Mouse (Mus musculus): ENCODE measurements at regions not wholly inside any gene's neighbourhood (a gene's known extent, or its start where the extent isn't known, plus 50 kb on each side); places are given as distances from the start of the nearest gene placed in this dataset.

GRCm38 (mm10) chr1:55947618-55948283 lies 542.0 kb downstream of the Plcl1 start:
- WGBS: 33% methylated on average over 5 of the region's 5 CpGs
- peak; percentile 68; the same call in 1 of the 2 replicates for ATAC-seq (ENCODE audit: low FRiP score)
- H3K27me3 ChIP-seq (replicated peaks): 0 out of 2 replicates have a peak, but pooled peaks cover 4% of the 10 kb centered on the region

DNA sequence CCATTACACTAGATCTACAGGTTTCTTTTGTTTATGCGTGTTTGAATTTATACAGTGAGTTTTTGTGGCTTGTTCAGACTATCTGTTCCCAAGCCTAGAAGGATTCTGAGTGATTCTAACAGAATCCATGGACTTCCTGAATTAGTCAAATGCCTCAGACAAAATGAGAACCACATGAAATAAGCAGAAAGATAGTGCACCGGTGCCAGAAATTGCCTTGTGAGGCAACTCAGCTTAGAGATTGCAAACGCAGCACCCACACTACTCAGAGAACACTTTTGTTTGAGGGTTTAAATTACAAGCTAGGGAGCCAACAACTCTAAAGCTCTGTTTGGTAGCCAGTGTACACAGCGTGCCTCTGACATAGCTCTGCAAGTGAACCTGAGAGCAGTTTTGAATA lies 543.9 kb downstream of the Plcl1 start:
- 91% methylated on average over 4 of the region's 4 CpGs for WGBS

More at GRCm38 (mm10) chr1:55947618-55948283, 542.0 kb downstream of the Plcl1 start:
- H3K9me3 ChIP-seq (replicated peaks): no peaks in the 10 kb centered on the region
- H3K4me1 ChIP-seq: no peaks in the 10 kb centered on the region
- H3K36me3 ChIP-seq: no peaks in the 10 kb centered on the region
- H3K27ac ChIP-seq (replicated peaks): no peak overlapping the region
- H3K9ac ChIP-seq (replicated peaks): no peak overlapping the region
- H3K4me2 ChIP-seq: no peak overlapping the region
- H3K4me3 ChIP-seq (replicated peaks): no peak overlapping the region

DNA sequence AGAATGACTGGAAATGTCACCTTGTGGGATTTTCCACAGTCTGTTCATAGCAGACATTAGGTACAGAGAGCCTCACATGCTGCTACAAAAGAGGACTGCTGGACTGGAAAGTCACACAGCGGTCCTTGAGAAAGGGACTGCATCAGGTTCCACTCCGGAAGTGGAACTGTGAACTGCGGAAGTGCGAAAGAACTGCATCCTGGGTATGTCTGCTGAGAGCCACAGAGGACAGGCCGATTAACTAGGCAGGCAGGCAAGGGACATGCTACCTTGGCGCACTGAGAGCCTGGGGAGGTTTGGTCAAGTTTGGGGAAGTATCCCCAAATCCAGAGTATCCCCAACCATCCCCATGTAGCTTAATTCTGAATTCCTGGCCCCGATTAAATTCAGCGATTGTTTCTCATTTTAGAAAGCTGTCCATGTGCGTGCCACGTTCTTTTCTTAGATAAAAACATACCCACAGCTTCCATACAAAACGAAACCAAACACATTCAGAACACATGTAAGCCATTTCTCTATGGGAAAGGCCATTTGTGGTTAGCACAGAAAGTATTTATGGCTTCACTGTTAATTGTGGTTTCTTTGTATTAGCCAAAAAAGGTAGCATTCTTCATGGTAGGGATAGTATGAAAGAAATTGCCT lies 552.2 kb downstream of the Plcl1 start:
- Histone ChIP-seq H3K9me3 (replicated peaks) (no peaks in the 10 kb centered on the region), H3K27ac (replicated peaks) (no peak overlapping the region), H3K27me3 (replicated peaks) (peaks cover 9% of the 10 kb centered on the region; the same call in 1 of the 2 replicates), H3K4me2 (no peak overlapping the region), H3K9ac (replicated peaks) (no peak overlapping the region), H3K4me3 (replicated peaks) (no peak overlapping the region), H3K36me3 (no peaks in the 10 kb centered on the region), H3K4me1 (no peaks in the 10 kb centered on the region)
- 84% methylated on average over 11 of the region's 11 CpGs for WGBS
- no peak for ATAC-seq (ENCODE audit: low FRiP score)

More for the DNA sequence above, 543.9 kb downstream of the Plcl1 start:
- Histone ChIP-seq H3K27ac (replicated peaks) (no peak overlapping the region), H3K9ac (replicated peaks) (no peak overlapping the region), H3K9me3 (replicated peaks) (no peaks in the 10 kb centered on the region), H3K27me3 (replicated peaks) (0 out of 2 replicates have a peak, but pooled peaks cover 6% of the 10 kb centered on the region), H3K4me1 (no peaks in the 10 kb centered on the region), H3K4me2 (no peak overlapping the region), H3K36me3 (no peaks in the 10 kb centered on the region), H3K4me3 (replicated peaks) (no peak overlapping the region)
- no peak for ATAC-seq (ENCODE audit: low FRiP score)

GRCm38 (mm10) chr1:55960291-55960690 lies 554.6 kb downstream of the Plcl1 start:
- Histone ChIP-seq H3K4me2 (no peak overlapping the region), H3K27ac (replicated peaks) (no peak overlapping the region), H3K4me1 (no peaks in the 10 kb centered on the region), H3K4me3 (replicated peaks) (no peak overlapping the region), H3K27me3 (replicated peaks) (peaks cover 6% of the 10 kb centered on the region; the same call in 1 of the 2 replicates), H3K36me3 (no peaks in the 10 kb centered on the region), H3K9me3 (replicated peaks) (no peaks in the 10 kb centered on the region), H3K9ac (replicated peaks) (no peak overlapping the region)
- WGBS: 16% methylated on average over 6 of the region's 6 CpGs
- no peak; the same call in 1 of the 2 replicates for ATAC-seq (ENCODE audit: low FRiP score)

DNA sequence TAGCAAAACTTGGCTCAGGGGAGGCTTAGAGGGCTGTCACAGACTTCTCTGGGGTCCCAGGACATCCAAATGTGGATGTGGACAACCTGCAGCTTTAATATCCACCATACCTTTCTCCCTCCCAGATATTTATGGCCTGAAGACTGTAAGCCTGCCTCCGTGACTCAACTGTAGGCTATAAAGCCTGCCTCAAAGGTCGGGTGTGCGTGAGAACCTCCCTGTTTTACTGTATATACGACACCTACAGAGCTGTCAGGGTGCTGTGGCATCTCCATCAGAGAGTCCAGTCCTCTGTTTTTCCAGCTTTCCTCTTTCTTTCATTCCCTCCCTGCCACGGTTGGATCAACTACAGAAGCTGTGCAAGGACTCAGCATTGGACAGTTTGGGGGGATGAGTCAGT lies 558.1 kb downstream of the Plcl1 start:
- Histone ChIP-seq H3K9ac (replicated peaks) (no peak overlapping the region), H3K4me2 (no peak overlapping the region), H3K36me3 (no peaks in the 10 kb centered on the region), H3K9me3 (replicated peaks) (no peaks in the 10 kb centered on the region), H3K27me3 (replicated peaks) (no peaks in the 10 kb centered on the region), H3K4me1 (no peaks in the 10 kb centered on the region), H3K4me3 (replicated peaks) (no peak overlapping the region), H3K27ac (replicated peaks) (no peak overlapping the region)
- no peak for ATAC-seq (ENCODE audit: low FRiP score)
- 71% methylated on average over 5 of the region's 5 CpGs for WGBS

- 90% methylated on average over 2 of the region's 2 CpGs for WGBS
- H3K36me3 ChIP-seq: no peaks in the 10 kb centered on the region
- H3K9me3 ChIP-seq (replicated peaks): no peaks in the 10 kb centered on the region
- no peak overlapping the region for H3K4me2 ChIP-seq
- ATAC-seq (ENCODE audit: low FRiP score): no peak
- H3K9ac ChIP-seq (replicated peaks): no peak overlapping the region
- H3K4me1 ChIP-seq: no peaks in the 10 kb centered on the region
- H3K27me3 ChIP-seq (replicated peaks): no peaks in the 10 kb centered on the region
- no peak overlapping the region for H3K4me3 ChIP-seq (replicated peaks)
- no peak overlapping the region for H3K27ac ChIP-seq (replicated peaks)
Observed at GRCm38 (mm10) chr1:55966273-55966672, 560.6 kb downstream of the Plcl1 start.

GRCm38 (mm10) chr1:55967869-55968268 lies 562.1 kb downstream of the Plcl1 start:
- H3K4me3 ChIP-seq (replicated peaks): no peak overlapping the region
- H3K9me3 ChIP-seq (replicated peaks): no peaks in the 10 kb centered on the region
- WGBS: 94% methylated on average over 7 of the region's 7 CpGs
- no peak overlapping the region for H3K4me2 ChIP-seq
- no peak overlapping the region for H3K27ac ChIP-seq (replicated peaks)
- no peak overlapping the region for H3K9ac ChIP-seq (replicated peaks)
- no peaks in the 10 kb centered on the region for H3K27me3 ChIP-seq (replicated peaks)
- H3K4me1 ChIP-seq: no peaks in the 10 kb centered on the region
- H3K36me3 ChIP-seq: no peaks in the 10 kb centered on the region
- ATAC-seq (ENCODE audit: low FRiP score): no peak

GRCm38 (mm10) chr1:55977796-55978195 lies 572.1 kb downstream of the Plcl1 start:
- no peak for ATAC-seq (ENCODE audit: low FRiP score)
- H3K4me1 ChIP-seq: no peaks in the 10 kb centered on the region
- H3K4me3 ChIP-seq (replicated peaks): no peak overlapping the region
- no peaks in the 10 kb centered on the region for H3K9me3 ChIP-seq (replicated peaks)
- no peaks in the 10 kb centered on the region for H3K27me3 ChIP-seq (replicated peaks)
- H3K9ac ChIP-seq (replicated peaks): no peak overlapping the region
- H3K27ac ChIP-seq (replicated peaks): no peak overlapping the region
- no peak overlapping the region for H3K4me2 ChIP-seq
- no peaks in the 10 kb centered on the region for H3K36me3 ChIP-seq
- WGBS: 89% methylated on average over 3 of the region's 3 CpGs

DNA sequence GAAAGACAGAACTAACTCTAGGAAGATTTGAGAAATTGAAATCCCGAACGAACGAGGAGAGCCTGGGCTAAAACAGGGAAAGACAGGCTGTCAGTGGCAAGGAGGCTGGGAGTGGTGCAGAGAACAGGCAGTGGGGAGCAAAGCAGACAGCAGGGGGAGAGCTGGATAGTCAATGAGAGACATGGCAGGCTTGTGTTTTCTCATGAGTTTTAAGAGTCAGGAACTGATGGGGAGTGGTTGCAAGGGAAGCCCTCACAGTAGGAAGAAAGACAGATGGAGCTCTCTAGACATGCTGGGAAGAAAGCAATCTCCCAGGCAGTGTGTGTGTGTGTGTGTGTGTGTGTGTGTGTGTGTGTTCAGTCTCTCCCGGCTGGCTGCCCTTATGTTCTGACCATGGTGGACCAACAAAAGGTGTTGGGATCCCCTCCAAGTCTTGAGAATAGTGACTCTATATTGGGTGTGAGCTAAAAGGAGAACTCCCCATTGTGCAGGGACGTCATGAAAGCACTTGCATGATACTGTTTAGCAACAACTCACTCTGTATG lies 577.9 kb downstream of the Plcl1 start:
- no peaks in the 10 kb centered on the region for H3K27me3 ChIP-seq (replicated peaks)
- H3K4me3 ChIP-seq (replicated peaks): no peak overlapping the region
- H3K36me3 ChIP-seq: no peaks in the 10 kb centered on the region
- H3K27ac ChIP-seq (replicated peaks): no peak overlapping the region
- no peak overlapping the region for H3K9ac ChIP-seq (replicated peaks)
- H3K9me3 ChIP-seq (replicated peaks): no peaks in the 10 kb centered on the region
- WGBS: 71% methylated on average over 5 of the region's 5 CpGs
- no peak overlapping the region for H3K4me2 ChIP-seq
- H3K4me1 ChIP-seq: no peaks in the 10 kb centered on the region
- ATAC-seq (ENCODE audit: low FRiP score): no peak

DNA sequence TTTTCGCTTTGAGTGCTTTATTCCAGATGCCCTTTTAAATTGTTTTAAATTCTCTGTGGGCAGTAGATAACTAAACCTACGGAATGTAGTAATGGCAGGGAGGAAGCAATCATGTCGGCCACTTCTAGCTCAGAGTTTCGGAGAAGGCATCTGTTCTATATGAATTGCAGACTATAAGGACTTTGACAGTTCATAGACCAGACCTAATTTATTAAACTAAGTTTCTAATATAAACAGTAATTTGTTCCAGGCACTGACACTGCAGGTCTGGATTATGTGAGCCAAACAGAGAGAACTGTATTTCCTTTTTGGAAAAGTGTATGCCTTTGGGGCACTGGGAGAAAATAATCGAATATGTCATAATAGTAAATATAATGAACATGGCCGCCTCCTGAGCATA lies 591.4 kb downstream of the Plcl1 start:
- no peaks in the 10 kb centered on the region for H3K9me3 ChIP-seq (replicated peaks)
- no peak for ATAC-seq (ENCODE audit: low FRiP score)
- WGBS: 86% methylated on average over 6 of the region's 6 CpGs

More for the DNA sequence above, 591.4 kb downstream of the Plcl1 start:
- H3K27ac ChIP-seq (replicated peaks): no peak overlapping the region
- no peaks in the 10 kb centered on the region for H3K4me1 ChIP-seq
- no peak overlapping the region for H3K9ac ChIP-seq (replicated peaks)
- no peak overlapping the region for H3K4me3 ChIP-seq (replicated peaks)
- H3K27me3 ChIP-seq (replicated peaks): no peaks in the 10 kb centered on the region
- no peaks in the 10 kb centered on the region for H3K36me3 ChIP-seq
- no peak overlapping the region for H3K4me2 ChIP-seq
